Mouse (Mus musculus): ENCODE results near the gene Ccdc13. TPM values are rescaled to one million over a fixed set of nuclear protein-coding genes. Genes with fewer than 3 reads are reported as not detected.

Ccdc13 gene
- polyA plus RNA-seq, 2 experiments from 2014 or later, result not detected

- ATAC-seq, result peak; percentile 23
Measured at GRCm38 (mm10) chr9:121759091-121760081, 79.9 kb downstream of the Ccdc13 start, which contains the start of gene Zfp651. Gene Zfp651 (plus strand): TSS chr9:121759330.

DNA sequence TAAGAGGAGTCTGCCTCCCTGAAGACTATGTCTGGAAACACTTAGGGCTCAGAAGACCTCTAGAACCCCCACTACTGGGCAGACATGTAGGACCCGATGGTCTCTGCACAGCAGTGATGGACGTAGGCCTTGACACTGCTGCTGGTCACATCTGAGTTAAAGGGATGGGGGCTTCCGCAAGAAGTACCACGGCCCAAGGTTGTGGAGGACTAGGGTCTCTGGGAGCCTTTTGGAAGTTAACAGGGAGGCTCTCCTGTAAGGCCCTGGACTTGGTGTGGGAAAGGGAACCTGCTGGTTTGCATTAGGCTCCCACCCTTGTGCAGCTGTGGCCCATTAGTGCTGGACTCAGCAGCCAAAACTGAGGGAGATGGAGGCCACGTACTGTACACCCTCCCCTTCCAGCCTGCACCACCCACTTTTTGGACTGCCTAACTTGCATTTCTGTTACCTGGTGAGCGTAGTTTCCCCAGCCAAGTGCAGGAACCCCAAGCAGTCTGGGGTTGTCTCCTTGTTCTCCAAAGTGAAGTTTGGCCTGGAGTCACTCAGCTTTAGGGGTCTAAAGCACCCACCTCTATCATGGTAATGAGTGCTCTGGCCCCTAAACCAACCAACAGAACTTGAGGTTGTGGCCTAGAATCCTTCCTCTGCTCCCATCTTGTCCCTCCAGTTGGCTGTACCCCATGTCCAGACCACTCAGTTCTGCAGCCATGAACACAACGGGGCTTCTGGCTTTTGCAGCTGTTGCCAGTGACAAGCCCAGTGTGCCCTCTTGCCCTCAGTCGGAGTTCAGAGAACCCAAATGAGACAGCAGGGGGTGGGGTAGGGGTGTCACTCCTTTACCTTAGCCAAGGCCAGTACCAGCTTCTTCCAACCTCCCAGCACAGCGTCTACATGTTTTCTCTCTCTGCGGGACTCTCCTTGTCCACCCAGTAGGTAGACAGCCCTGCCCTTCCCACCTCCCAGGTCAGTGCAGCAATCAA is 81.1 kb downstream of the Ccdc13 start:
- no peak for ATAC-seq

- ATAC-seq, result peak; percentile 58
Measured at GRCm38 (mm10) chr9:121757432-121757831, 81.8 kb downstream of the Ccdc13 start.

DNA sequence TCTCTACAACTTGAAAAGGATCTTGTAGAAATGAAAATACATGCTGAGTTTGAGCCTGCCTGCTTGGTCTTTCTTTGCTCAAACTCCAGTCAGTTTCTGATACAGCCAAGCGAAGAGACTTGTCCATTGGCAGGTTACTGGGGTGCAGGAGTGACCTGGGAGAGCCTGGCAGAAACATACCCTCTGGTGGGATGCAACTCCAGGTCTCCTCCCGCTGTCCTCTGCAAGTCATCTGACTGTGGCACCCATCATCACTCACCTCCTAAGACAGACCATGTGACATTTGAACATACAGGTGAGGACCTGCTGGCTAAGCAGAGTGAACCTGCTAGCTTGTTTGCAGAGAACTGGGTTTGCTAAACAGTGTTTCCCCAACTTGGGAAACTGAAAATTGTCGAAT is 82.5 kb downstream of the Ccdc13 start:
- ATAC-seq, result no peak

GRCm38 (mm10) chr9:121754624-121755023 is 84.6 kb downstream of the Ccdc13 start:
- no peak for ATAC-seq

DNA sequence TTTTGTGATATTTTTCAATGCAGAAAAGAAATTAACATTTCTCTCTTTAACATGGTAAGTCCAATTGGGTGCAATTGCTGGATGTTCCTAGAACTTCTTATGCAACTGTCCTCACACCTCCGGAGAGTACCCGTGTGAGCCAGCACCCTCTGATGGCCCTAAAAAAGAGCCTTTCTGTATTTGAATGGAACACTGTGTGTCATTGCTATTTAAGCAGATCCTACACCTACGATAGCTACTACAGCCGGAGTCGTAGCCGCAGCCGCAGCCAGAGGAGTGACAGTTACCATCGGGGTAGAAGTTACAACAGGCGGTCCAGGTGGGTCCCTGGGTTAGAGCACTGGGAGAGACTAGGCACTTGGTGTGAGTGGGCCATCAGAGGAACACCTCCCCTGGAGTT is 86.5 kb downstream of the Ccdc13 start:
- ATAC-seq, result no peak

Other genes with a start within 250 kb of the Ccdc13 start
- gene Lyzl4, start 197.4 kb downstream of the Ccdc13 start, polyA plus RNA-seq (2017; shearing (Covaris generic)), result not detected
- gene Vipr1, start 196.7 kb downstream of the Ccdc13 start, polyA plus RNA-seq (2017; shearing (Covaris generic)), result 1 to 10 TPM; 1.3 to 2.0 TPM
- 10 to 100 TPM; 17.6 to 32.9 TPM for gene Sec22c, start 134.0 kb downstream of the Ccdc13 start, polyA plus RNA-seq (2017; shearing (Covaris generic))
- 10 to 100 TPM; 50.7 to 52.2 TPM for gene Ss18l2, start 129.1 kb downstream of the Ccdc13 start, polyA plus RNA-seq (2017; shearing (Covaris generic))
- gene Nktr, start 120.3 kb downstream of the Ccdc13 start, polyA plus RNA-seq (2017; shearing (Covaris generic)), result 100 to 1,000 TPM; 104 to 128 TPM
- under 1 TPM; 0.22 to 0.30 TPM for gene Zfp651, start 80.1 kb downstream of the Ccdc13 start, polyA plus RNA-seq (2017; shearing (Covaris generic))
- not detected for gene Klhl40, start 61.9 kb downstream of the Ccdc13 start, polyA plus RNA-seq (2017; shearing (Covaris generic))
- not detected for gene Hhatl, start 47.0 kb downstream of the Ccdc13 start, polyA plus RNA-seq (2017; shearing (Covaris generic))
- gene Higd1a, start 18.9 kb upstream of the Ccdc13 start, polyA plus RNA-seq (2017; shearing (Covaris generic)), result 100 to 1,000 TPM in 1 of 2 experiments, 10 to 100 TPM in 1; 94.5 to 129 TPM
- gene Ackr2, start 58.9 kb upstream of the Ccdc13 start, polyA plus RNA-seq (2017; shearing (Covaris generic)), result not detected
- not detected for gene Cyp8b1, start 76.8 kb upstream of the Ccdc13 start, polyA plus RNA-seq (2017; shearing (Covaris generic))
- under 1 TPM in 1 of 2 experiments, not detected in 1; 0.29 TPM for gene Fam198a, start 111.5 kb upstream of the Ccdc13 start, polyA plus RNA-seq (2017; shearing (Covaris generic))
- not detected for gene Pomgnt2, start 157.6 kb upstream of the Ccdc13 start, polyA plus RNA-seq (2017; shearing (Covaris generic))

Measured in CD4-positive, CD25-positive, alpha-beta regulatory T cell, adult 4 months (primary cell).